Mouse (Mus musculus) C2C12 (cell line): ENCODE results near the gene Gtpbp1. TPM values are rescaled to one million over a fixed set of nuclear protein-coding genes. Genes with fewer than 3 reads are reported as not detected.

ENCODE experiments used
- H3K27me3 ChIP-seq: one replicate; pipeline ENCODE4 v1.6.1; 2011; ENCODE audit not compliant: control insufficient read depth, insufficient read depth, insufficient read length
- H3K36me3 ChIP-seq: one replicate; pipeline ENCODE4 v1.6.1; 2011; ENCODE audit not compliant: control insufficient read depth, insufficient read depth
- H3K4me3 ChIP-seq: one replicate; pipeline ENCODE4 v1.5.1; 2011; ENCODE audit warnings: mild to moderate bottlenecking, control low read depth; ENCODE audit not compliant: poor library complexity, insufficient read depth, severe bottlenecking
- H3K79me2 ChIP-seq: one replicate; pipeline ENCODE4 v1.6.1; 2011; ENCODE audit not compliant: control insufficient read depth, insufficient read depth
- H3K79me3 ChIP-seq: one replicate; pipeline ENCODE4 v1.6.1; 2011; ENCODE audit warnings: low read depth, control low read depth
- H3ac ChIP-seq: one replicate; pipeline ENCODE3; 2011; ENCODE audit warnings: low read depth; ENCODE audit not compliant: control insufficient read depth, insufficient read length
- CEBPB ChIP-seq: IDR thresholded peaks from one replicate; pipeline ENCODE4 v1.6.1; 2011; ENCODE audit warnings: low read depth, mild to moderate bottlenecking, control low read depth, moderate library complexity
- CTCF ChIP-seq: IDR thresholded peaks from one replicate; pipeline ENCODE4 v1.5.1; 2011; ENCODE audit not compliant: control insufficient read depth, insufficient read depth, insufficient read length
- FOSL1 ChIP-seq: IDR thresholded peaks from one replicate; pipeline ENCODE4 v1.8.0; 2011; ENCODE audit warnings: mild to moderate bottlenecking, low read length; ENCODE audit not compliant: poor library complexity, insufficient read depth, severe bottlenecking
- MAX ChIP-seq: IDR thresholded peaks from one replicate; pipeline ENCODE4 v1.6.1; 2011; ENCODE audit warnings: mild to moderate bottlenecking, control low read depth
- MYOD1 ChIP-seq: IDR thresholded peaks from one replicate; pipeline ENCODE4 v1.6.1; 2011; ENCODE audit warnings: low read depth; ENCODE audit not compliant: control insufficient read depth, insufficient read length
- MYOG ChIP-seq: IDR thresholded peaks from one replicate; pipeline ENCODE4 v1.6.1; 2011; ENCODE audit not compliant: control insufficient read depth, insufficient read length; ENCODE audit errors: extremely low read depth
- USF1 ChIP-seq: IDR thresholded peaks from one replicate; pipeline ENCODE4 v1.6.1; 2011; ENCODE audit warnings: low read depth, mild to moderate bottlenecking, control low read depth, moderate library complexity
- polyA plus RNA-seq: library from polyadenylated mRNA; unstranded; fragments of >200 nt; fragmentation: generic; extraction: Trizol; gene quantifications from one replicate; pipeline ENCODE4 v1.2.1, GENCODE M21; 2012; ENCODE audit warnings: missing spikeins

Gtpbp1 gene
- polyA plus RNA-seq, 1 experiment = 62.5 TPM

GRCm38 (mm10) chr15:79740739-79741138 is 50.1 kb downstream of the Gtpbp1 start:
- peaks cover 46% of the 10 kb centered on the region for H3K36me3 ChIP-seq
- peaks cover 33% of the 10 kb centered on the region for H3K79me2 ChIP-seq
- no peak overlapping the region for H3ac ChIP-seq
- TF ChIP-seq CEBPB (no peak), MAX (no peak), FOSL1 (no peak), MYOG (no peak), CTCF (no peak), USF1 (no peak), MYOD1 (no peak)
- peaks cover 10% of the 10 kb centered on the region for H3K79me3 ChIP-seq
- H3K27me3 ChIP-seq = no peaks in the 10 kb centered on the region
- H3K4me3 ChIP-seq = peak overlapping the region; percentile 94

GRCm38 (mm10) chr15:79741173-79741858 is 50.7 kb downstream of the Gtpbp1 start:
- Histone ChIP-seq H3ac (peak overlapping the region; percentile 87), H3K79me2 (peaks cover 33% of the 10 kb centered on the region), H3K4me3 (peak overlapping the region; percentile 94), H3K79me3 (peaks cover 10% of the 10 kb centered on the region), H3K27me3 (no peaks in the 10 kb centered on the region), H3K36me3 (peaks cover 41% of the 10 kb centered on the region)
- TF ChIP-seq USF1 (peak; percentile 26), MYOD1 (no peak)

GRCm38 (mm10) chr15:79741921-79742705 is 51.5 kb downstream of the Gtpbp1 start, which contains the start of gene Sun2:
Gene Sun2, minus strand, starts transcription at chr15:79742536.
- H3K79me3 ChIP-seq = peaks cover 10% of the 10 kb centered on the region
- peak within 1 kb of the TSS; percentile 87 for H3ac ChIP-seq
- TF ChIP-seq MYOG (no peak), FOSL1 (no peak), USF1 (peak; percentile 24), MAX (peak; percentile 8), CTCF (peak; percentile 44), CEBPB (no peak), MYOD1 (no peak)
- H3K36me3 ChIP-seq = peaks cover 33% of the 10 kb centered on the region
- peaks cover 33% of the 10 kb centered on the region for H3K79me2 ChIP-seq
- peak within 1 kb of the TSS; percentile 94 for H3K4me3 ChIP-seq
- H3K27me3 ChIP-seq = no peaks in the 10 kb centered on the region

GRCm38 (mm10) chr15:79742706-79743023 is 52.0 kb downstream of the Gtpbp1 start:
- H3ac ChIP-seq = peak overlapping the region; percentile 63
- H3K36me3 ChIP-seq = peaks cover 28% of the 10 kb centered on the region
- H3K27me3 ChIP-seq = no peaks in the 10 kb centered on the region
- peaks cover 33% of the 10 kb centered on the region for H3K79me2 ChIP-seq
- H3K79me3 ChIP-seq = peaks cover 10% of the 10 kb centered on the region
- peak overlapping the region; percentile 94 for H3K4me3 ChIP-seq
- TF ChIP-seq MYOG = no peak

GRCm38 (mm10) chr15:79744001-79744400 is 53.4 kb downstream of the Gtpbp1 start:
- Histone ChIP-seq H3ac (no peak overlapping the region), H3K4me3 (no peak overlapping the region), H3K79me2 (peaks cover 32% of the 10 kb centered on the region), H3K79me3 (peaks cover 10% of the 10 kb centered on the region), H3K36me3 (peaks cover 18% of the 10 kb centered on the region), H3K27me3 (no peaks in the 10 kb centered on the region)
- TF ChIP-seq USF1 (no peak), MAX (no peak), CTCF (no peak), MYOG (no peak), FOSL1 (no peak), CEBPB (no peak), MYOD1 (no peak)

- H3K4me3 ChIP-seq = no peak overlapping the region
- H3K27me3 ChIP-seq = no peaks in the 10 kb centered on the region
- peaks cover 11% of the 10 kb centered on the region for H3K36me3 ChIP-seq
- peaks cover 25% of the 10 kb centered on the region for H3K79me2 ChIP-seq
- H3ac ChIP-seq = no peak overlapping the region
- H3K79me3 ChIP-seq = peaks cover 10% of the 10 kb centered on the region
- TF ChIP-seq MYOD1 = no peak
- no peak for TF ChIP-seq CTCF
- TF ChIP-seq USF1 = no peak
- TF ChIP-seq CEBPB = no peak
- TF ChIP-seq MAX = no peak
- TF ChIP-seq FOSL1 = no peak
- TF ChIP-seq MYOG = no peak
Measured at GRCm38 (mm10) chr15:79744742-79745141, 54.1 kb downstream of the Gtpbp1 start.
